Mouse (Mus musculus) gastrocnemius, postnatal 4 days (tissue): ENCODE results near the gene Gm20814. TPM values are rescaled to one million over a fixed set of nuclear protein-coding genes. Genes with fewer than 3 reads are reported as not detected.
"Not testable (repeated sequence)": the region's sequence is repeated elsewhere in the genome, so short reads cannot be mapped to it uniquely, and the experiment has no call there.

Experiments used
- DNase-seq, 2 experiments: peaks; one replicate each; pipeline ENCODE4 v3.0.0; 2021 to 2022; ENCODE audit warnings: low spot score in 2 of 2, mixed read lengths in 2 of 2
- long read RNA-seq, 2 experiments: library from polyadenylated mRNA; stranded (forward); transcript quantifications; one replicate each; pipeline ENCODE4 v2.0.0; 2021
- total RNA-seq, 2 experiments: library from RNA; stranded (reverse); gene quantifications; 2 replicates each; pipeline ENCODE4 v1.2.3; 2021

Gm20814 gene
- not detected for total RNA-seq
- long read RNA-seq, experiment 1: 0 reads
- long read RNA-seq, experiment 2: 0 reads

GRCm38 (mm10) chrY:75195556-75195955 lies at the start of gene Gm20814:
Gm20814 (plus strand) TSS chrY:75195856.
- DNase-seq: not testable (repeated sequence)
